Mouse (Mus musculus) kidney, embryonic 14.5 days (tissue): ENCODE results near the gene Fads3. TPM values are rescaled to one million over a fixed set of nuclear protein-coding genes. Genes with fewer than 3 reads are reported as not detected.
A peak's percentile ranks its signal among the peaks of the same experiment; 100 is the strongest.

Experiments
- ATAC-seq: fragments of 200-750 bp; cut with Nextera tagmentation; 2 replicates; pipeline ENCODE4 v1.8.0; 2017; ENCODE audit warnings: moderate number of reproducible peaks, mild to moderate bottlenecking, moderate TSS enrichment, moderate library complexity; ENCODE audit not compliant: low FRiP score, low TSS enrichment
- H3K27ac ChIP-seq: fragments of 300-500 bp; sonication (generic); 2 replicates; pipeline ENCODE4 v1.5.1; 2014; ENCODE audit warnings: low read depth, mild to moderate bottlenecking, low read length, moderate library complexity, mixed read lengths
- H3K27me3 ChIP-seq: fragments of 300-500 bp; sonication (generic); 2 replicates; pipeline ENCODE4 v1.6.1; 2014; ENCODE audit warnings: mild to moderate bottlenecking, low read length; ENCODE audit not compliant: control insufficient read depth, insufficient read depth
- H3K36me3 ChIP-seq: fragments of 300-500 bp; sonication (generic); 2 replicates; pipeline ENCODE4 v1.6.1; 2014; ENCODE audit warnings: low read length, mixed read lengths; ENCODE audit not compliant: control insufficient read depth, insufficient read depth
- H3K4me1 ChIP-seq: fragments of 300-500 bp; sonication (generic); 2 replicates; pipeline ENCODE4 v1.6.1; 2014; ENCODE audit warnings: low read length, mixed read lengths; ENCODE audit not compliant: control insufficient read depth, insufficient read depth
- H3K4me2 ChIP-seq: fragments of 300-500 bp; sonication (generic); replicated peaks from 2 replicates; pipeline ENCODE4 v1.6.1; 2014; ENCODE audit warnings: low read depth, mild to moderate bottlenecking, low read length
- H3K4me3 ChIP-seq: fragments of 300-500 bp; sonication (generic); 2 replicates; pipeline ENCODE4 v1.5.1; 2014; ENCODE audit warnings: mild to moderate bottlenecking, low read length
- H3K9ac ChIP-seq: fragments of 300-500 bp; sonication (generic); 2 replicates; pipeline ENCODE4 v1.6.1; 2014; ENCODE audit warnings: low read depth, mild to moderate bottlenecking, low read length, moderate library complexity
- H3K9me3 ChIP-seq: fragments of 300-500 bp; sonication (generic); 2 replicates; pipeline ENCODE4 v1.6.1; 2016; ENCODE audit warnings: low read length; ENCODE audit not compliant: control insufficient read depth
- WGBS: fragments of 180-500 bp; shearing (Covaris S2); extraction: QIAGEN DNeasy Blood & Tissue Kit; methylation state at CpG from one replicate; pipeline ENCODE4 v1.1.7; 2014; 5-methylcytosine and 5-hydroxymethylcytosine counted together
- polyA plus RNA-seq: library from polyadenylated mRNA; unstranded; fragments of >200 nt; fragmentation: Nextera tagmentation; extraction: Ambion mirVana; gene quantifications from 2 replicates; pipeline ENCODE4 v1.2.1, GENCODE M21; 2014

The Fads3 gene
- polyA plus RNA-seq, 1 experiment from 2014 or later: 10.4 TPM

DNA sequence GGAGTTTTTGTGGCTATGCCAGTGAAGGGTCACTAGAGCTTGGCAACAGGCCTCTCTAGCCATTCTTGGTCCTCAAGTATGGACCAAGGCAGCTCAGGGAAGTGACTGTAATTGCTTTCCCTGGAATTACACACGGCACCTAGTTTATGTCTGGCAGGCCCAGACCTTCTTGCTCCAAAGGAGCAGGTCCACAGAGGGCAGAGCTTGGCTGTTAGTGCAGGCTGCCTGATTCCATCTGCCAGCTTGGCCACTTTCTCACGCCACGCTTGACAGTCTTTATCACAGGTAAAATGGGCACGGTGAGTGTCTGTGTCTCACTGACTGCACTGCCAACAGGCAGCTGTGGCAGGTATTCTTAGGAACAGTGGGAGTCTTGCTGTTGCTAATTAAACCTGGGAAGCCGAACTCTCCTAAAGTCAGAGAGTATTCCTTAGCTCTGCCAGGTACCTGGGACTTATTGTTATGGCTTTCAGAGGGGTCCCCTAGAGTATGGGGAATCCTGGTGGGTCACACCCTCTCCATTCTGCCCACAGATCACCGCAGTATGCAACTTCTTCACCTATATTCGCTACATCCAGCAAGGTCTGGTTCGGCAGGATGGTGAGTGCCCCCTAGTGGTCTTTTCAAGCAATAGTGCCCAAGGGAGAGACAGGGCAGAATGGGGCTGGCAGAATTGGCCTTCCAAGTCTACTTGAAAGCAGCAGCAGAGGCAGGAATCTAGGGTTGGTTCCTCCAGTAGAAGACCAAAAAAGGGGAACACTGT is 8.0 kb upstream of the Fads3 start:
- H3K9ac ChIP-seq: no peak overlapping the region
- no peak overlapping the region for H3K4me3 ChIP-seq
- H3K36me3 ChIP-seq: no peaks in the 10 kb centered on the region; the same call in 1 of the 2 replicates
- H3K4me2 ChIP-seq: no peak overlapping the region
- H3K27ac ChIP-seq: no peak overlapping the region
- H3K4me1 ChIP-seq: peaks cover 1% of the 10 kb centered on the region; the same call in 1 of the 2 replicates
- 37% methylated on average over 8 of the region's 8 CpGs for WGBS
- ATAC-seq: peak; percentile 47; the same call in 1 of the 2 replicates
- H3K27me3 ChIP-seq: no peaks in the 10 kb centered on the region
- H3K9me3 ChIP-seq: no peaks in the 10 kb centered on the region

DNA sequence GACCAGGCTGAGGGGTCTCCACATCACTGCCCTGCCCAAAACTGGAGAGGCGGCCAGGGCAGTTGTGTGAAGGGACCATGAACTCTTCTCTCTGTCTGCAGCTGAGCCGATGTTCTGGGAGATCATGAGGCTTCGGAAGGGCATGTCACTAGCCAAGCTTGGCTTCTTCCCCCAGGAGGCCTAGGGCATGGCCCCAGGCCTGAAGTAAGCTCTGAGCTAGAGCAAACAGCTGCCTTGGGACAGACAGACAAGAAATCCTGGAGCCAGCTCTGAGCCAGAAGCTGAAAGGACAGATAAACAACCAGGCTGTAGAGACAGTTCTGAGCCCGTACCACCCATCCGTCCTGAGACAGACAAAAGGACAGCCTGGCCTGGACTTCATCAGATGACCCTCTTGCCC is 7.0 kb upstream of the Fads3 start:
- no peak for ATAC-seq
- Histone ChIP-seq H3K36me3 (no peaks in the 10 kb centered on the region), H3K4me2 (no peak overlapping the region), H3K4me1 (peaks cover 10% of the 10 kb centered on the region), H3K9ac (no peak overlapping the region), H3K27me3 (no peaks in the 10 kb centered on the region), H3K9me3 (no peaks in the 10 kb centered on the region), H3K4me3 (no peak overlapping the region), H3K27ac (no peak overlapping the region)
- 80% methylated on average over 5 of the region's 5 CpGs for WGBS

DNA sequence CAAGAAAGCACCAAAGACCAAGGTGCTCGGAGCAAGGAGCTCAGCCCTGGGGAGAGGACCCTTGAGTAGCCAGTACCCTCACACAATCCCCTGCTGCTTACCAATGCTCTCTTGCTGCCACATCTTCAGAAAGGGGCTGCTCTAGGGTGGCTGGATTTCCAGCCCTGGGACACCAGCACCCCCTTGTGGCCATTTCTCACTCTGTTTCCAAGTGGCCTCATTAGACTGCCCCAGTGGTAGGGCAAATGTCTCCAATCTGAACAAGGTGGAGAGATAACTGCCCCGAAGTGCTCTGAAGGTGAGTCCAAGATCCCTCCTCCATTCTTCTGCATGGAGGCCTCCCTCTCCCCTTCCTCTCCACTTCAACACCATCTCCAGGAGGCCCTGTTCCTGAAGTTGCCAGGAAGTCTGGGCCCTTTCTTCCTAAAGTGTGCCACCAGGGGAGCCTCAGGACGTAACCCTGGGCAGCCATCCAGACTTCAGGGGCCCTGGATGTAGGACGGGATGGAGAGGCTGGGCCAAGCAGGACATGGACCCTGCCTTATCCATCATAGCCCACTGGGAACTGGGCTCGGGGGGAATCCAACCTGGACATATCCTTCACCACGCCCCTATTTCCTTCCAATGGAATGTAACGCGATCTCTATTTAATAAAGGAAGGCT is 6.5 kb upstream of the Fads3 start:
- Histone ChIP-seq H3K4me1 (peaks cover 10% of the 10 kb centered on the region), H3K27ac (no peak overlapping the region), H3K9ac (no peak overlapping the region)

DNA sequence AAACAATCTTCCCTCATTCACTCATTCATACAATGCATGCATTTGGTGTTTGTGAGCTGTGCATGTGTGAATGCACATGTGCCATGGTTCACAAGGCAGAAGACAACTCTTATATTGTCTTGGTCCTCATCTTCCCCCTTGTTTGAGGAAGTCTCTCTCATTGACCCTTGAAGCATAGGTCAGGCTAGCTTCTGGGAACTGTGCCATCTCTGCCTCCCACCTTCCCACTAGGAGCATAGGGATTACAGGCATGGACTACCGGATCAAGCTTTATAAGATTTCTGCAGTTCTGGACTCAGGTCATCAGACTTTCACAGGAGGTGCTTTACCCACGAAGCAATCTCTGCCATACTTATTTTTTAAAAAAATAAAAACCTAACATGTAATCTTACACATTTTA is 3.8 kb upstream of the Fads3 start:
- Histone ChIP-seq H3K9ac (no peak overlapping the region), H3K27me3 (no peaks in the 10 kb centered on the region), H3K36me3 (no peaks in the 10 kb centered on the region), H3K4me3 (no peak overlapping the region), H3K9me3 (no peaks in the 10 kb centered on the region), H3K4me2 (no peak overlapping the region), H3K4me1 (peaks cover 22% of the 10 kb centered on the region), H3K27ac (no peak overlapping the region)
- ATAC-seq: no peak
- 57% methylated on average over 2 of the region's 2 CpGs for WGBS

More for the DNA sequence above, 6.5 kb upstream of the Fads3 start:
- no peaks in the 10 kb centered on the region for H3K9me3 ChIP-seq
- H3K4me2 ChIP-seq: no peak overlapping the region
- ATAC-seq: peak; percentile 75
- H3K27me3 ChIP-seq: no peaks in the 10 kb centered on the region
- H3K36me3 ChIP-seq: no peaks in the 10 kb centered on the region
- WGBS: 60% methylated on average over 8 of the region's 8 CpGs
- H3K4me3 ChIP-seq: no peak overlapping the region

DNA sequence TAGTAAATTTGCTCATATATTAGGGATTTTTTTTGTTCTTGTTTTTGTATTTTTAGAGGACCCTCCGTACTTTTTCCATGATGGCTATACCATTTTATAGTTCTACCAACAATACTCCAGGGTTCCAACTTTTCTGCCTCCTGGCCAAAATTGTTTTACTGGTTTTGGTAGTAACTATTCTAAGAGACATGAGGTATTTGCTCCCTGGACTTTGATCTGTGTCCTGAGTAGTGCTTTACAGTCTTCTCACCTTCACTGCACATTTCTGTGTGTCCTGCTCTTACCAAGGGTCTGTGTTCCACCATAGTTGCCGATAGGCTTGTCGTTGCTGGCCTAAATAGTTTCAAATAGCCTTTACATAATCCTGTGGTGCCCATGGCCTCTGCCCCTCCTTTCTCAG is 3.0 kb upstream of the Fads3 start:
- 83% methylated on average over 3 of the region's 3 CpGs for WGBS
- Histone ChIP-seq H3K27ac (no peak overlapping the region), H3K27me3 (no peaks in the 10 kb centered on the region), H3K4me3 (no peak overlapping the region), H3K9ac (no peak overlapping the region), H3K36me3 (no peaks in the 10 kb centered on the region), H3K9me3 (no peaks in the 10 kb centered on the region), H3K4me1 (peaks cover 27% of the 10 kb centered on the region), H3K4me2 (no peak overlapping the region)
- no peak for ATAC-seq

DNA sequence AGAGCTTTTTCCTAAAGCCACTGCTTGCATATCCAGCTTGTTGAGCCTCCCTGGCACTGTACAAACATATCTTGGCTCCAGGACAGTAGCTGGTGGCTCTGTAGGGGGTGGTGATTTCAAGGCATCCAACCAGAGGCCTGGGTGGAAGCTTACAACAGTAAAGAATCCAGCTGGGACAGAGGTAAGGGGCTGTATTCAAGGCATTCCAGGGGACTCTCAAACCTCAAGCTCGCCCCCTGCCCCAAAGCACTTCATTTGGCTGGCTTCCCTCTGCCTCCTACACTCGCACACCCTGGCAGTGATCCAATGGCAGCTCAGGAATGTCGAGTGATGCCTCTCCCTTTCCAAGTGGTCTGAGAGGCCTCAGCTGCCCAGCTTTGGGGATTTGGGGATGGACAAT is 2.5 kb upstream of the Fads3 start:
- Histone ChIP-seq H3K4me3 (no peak overlapping the region), H3K4me2 (no peak overlapping the region), H3K27ac (no peak overlapping the region), H3K27me3 (no peaks in the 10 kb centered on the region), H3K4me1 (peaks cover 27% of the 10 kb centered on the region), H3K36me3 (no peaks in the 10 kb centered on the region), H3K9me3 (no peaks in the 10 kb centered on the region), H3K9ac (no peak overlapping the region)
- no peak for ATAC-seq
- 10% methylated on average over 3 of the region's 3 CpGs for WGBS

DNA sequence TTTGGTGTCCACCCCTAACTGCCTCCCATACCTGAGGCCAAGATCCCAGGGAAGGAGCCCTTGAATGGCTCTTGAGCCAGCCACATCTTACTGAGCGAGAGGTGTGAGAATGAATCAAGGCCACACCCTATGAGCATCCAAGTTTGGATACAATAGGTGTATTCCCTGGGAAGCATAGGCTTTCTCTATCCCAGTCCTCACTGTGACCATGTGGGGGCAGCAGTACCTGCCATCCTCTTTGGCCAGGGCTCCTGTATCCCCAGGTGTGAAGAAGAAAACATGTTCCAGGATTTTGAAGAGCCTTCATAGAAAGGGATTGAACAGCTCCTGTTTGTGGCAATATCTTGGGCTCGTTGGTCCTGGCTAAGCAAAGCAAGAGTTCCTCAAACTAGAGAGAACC is 1.8 kb upstream of the Fads3 start:
- Histone ChIP-seq H3K27ac (no peak overlapping the region), H3K36me3 (no peaks in the 10 kb centered on the region), H3K4me1 (peaks cover 27% of the 10 kb centered on the region), H3K4me2 (no peak overlapping the region), H3K9ac (no peak overlapping the region), H3K9me3 (no peaks in the 10 kb centered on the region), H3K4me3 (no peak overlapping the region), H3K27me3 (no peaks in the 10 kb centered on the region)
- ATAC-seq: no peak
- 86% methylated on average over 2 of the region's 2 CpGs for WGBS

DNA sequence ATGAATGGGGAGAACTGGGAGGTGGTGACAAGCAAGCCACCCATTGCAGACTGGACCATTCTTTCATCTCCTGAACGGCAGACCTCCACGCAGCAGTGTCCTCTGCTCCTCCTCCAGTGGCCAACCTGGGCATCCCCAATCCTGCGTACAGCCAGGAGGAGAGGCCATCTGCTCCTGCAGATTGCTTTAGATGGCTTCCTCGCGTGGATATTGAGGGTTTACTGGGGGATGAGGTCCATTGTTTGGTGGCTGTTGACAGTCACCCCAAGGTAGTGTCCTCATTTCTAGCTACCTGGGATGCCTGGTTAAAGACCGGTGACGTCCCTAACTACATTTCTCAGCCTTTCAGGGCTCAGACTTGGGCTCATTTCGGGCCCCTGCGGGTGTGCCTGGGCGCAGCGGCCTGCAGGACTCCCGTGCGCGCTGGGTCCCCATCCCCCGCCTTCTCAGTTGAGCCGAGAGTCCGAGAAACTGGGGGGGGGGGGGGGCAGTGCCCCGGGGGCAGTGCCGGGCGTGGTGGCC is 442 bp upstream of the Fads3 start:
- Histone ChIP-seq H3K9me3 (no peaks in the 10 kb centered on the region), H3K4me1 (peaks cover 27% of the 10 kb centered on the region), H3K4me3 (peak overlapping the region; percentile 53), H3K27ac (no peak overlapping the region), H3K4me2 (peak overlapping the region; percentile 78), H3K9ac (peak overlapping the region; percentile 61; the same call in 1 of the 2 replicates), H3K27me3 (no peaks in the 10 kb centered on the region), H3K36me3 (no peaks in the 10 kb centered on the region)
- no peak for ATAC-seq
- 7% methylated on average over 20 of the region's 20 CpGs for WGBS

DNA sequence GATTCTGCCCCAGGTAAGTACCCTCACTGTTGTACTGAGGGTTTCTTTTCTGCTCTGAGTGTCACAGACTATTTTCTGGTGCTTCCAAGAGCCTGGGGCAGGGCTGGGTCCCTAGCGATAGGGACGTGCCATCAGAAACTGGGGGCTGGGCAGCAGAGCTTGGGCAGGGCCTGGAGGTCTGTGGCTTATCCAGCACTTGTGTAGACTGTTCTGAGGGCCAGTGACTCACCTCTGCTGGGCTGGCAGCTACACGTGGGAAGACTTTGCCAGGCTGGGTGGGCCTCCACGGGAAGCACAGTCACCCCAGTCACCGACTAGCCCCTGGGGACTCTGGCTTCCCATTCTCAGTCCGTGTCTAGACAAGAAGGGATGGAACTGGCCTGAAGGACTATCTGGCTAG is 863 bp downstream of the Fads3 start:
- 61% methylated on average over 6 of the region's 6 CpGs for WGBS
- Histone ChIP-seq H3K27me3 (no peaks in the 10 kb centered on the region), H3K4me3 (peak overlapping the region; percentile 53), H3K36me3 (no peaks in the 10 kb centered on the region), H3K9ac (peak overlapping the region; percentile 61; the same call in 1 of the 2 replicates), H3K4me2 (peak overlapping the region; percentile 78), H3K9me3 (no peaks in the 10 kb centered on the region), H3K27ac (no peak overlapping the region), H3K4me1 (peaks cover 27% of the 10 kb centered on the region)
- peak; percentile 8; the same call in 1 of the 2 replicates for ATAC-seq
